Mouse (Mus musculus) midbrain, postnatal 0 days (tissue): ENCODE measurements around the gene Amfr. TPM values are rescaled to one million over a fixed set of nuclear protein-coding genes. Genes with fewer than 3 reads are reported as not detected.

Source experiments
- ATAC-seq: fragments of 200-750 bp; cut with Nextera tagmentation; 2 replicates; pipeline ENCODE4 v1.8.0; 2017; ENCODE audit warnings: moderate number of reproducible peaks, mild to moderate bottlenecking, moderate TSS enrichment, moderate library complexity; ENCODE audit not compliant: low FRiP score
- DNase-seq: peaks from one replicate; pipeline ENCODE4 v3.0.0-alpha.2; 2015; ENCODE audit warnings: low spot score
- H3K27ac ChIP-seq: fragments of 300-500 bp; sonication (generic); 2 replicates; pipeline ENCODE4 v1.5.1; 2014; ENCODE audit warnings: low read depth, mild to moderate bottlenecking, low read length, mixed read lengths
- H3K27me3 ChIP-seq: fragments of 300-500 bp; sonication (generic); 2 replicates; pipeline ENCODE4 v1.6.1; 2014; ENCODE audit warnings: low read length, control low read depth, mixed read lengths; ENCODE audit not compliant: insufficient read depth
- H3K36me3 ChIP-seq: fragments of 300-500 bp; sonication (generic); 2 replicates; pipeline ENCODE4 v1.6.1; 2014; ENCODE audit warnings: low read length, control low read depth, mixed read lengths; ENCODE audit not compliant: insufficient read depth
- H3K4me1 ChIP-seq: fragments of 300-500 bp; sonication (generic); 2 replicates; pipeline ENCODE4 v1.6.1; 2014; ENCODE audit warnings: mild to moderate bottlenecking, control low read depth, antibody characterized with exemption, low read length, mixed read lengths; ENCODE audit not compliant: insufficient read depth
- H3K4me2 ChIP-seq: fragments of 300-500 bp; sonication (generic); 2 replicates; pipeline ENCODE4 v1.6.1; 2014; ENCODE audit warnings: low read depth, mild to moderate bottlenecking, low read length, mixed read lengths; ENCODE audit not compliant: poor library complexity, severe bottlenecking
- H3K4me3 ChIP-seq: fragments of 300-500 bp; sonication (generic); 2 replicates; pipeline ENCODE4 v1.5.1; 2014; ENCODE audit warnings: low read depth, mild to moderate bottlenecking, low read length, moderate library complexity
- H3K9ac ChIP-seq: fragments of 300-500 bp; sonication (generic); replicated peaks from 2 replicates; pipeline ENCODE4 v1.6.1; 2014; ENCODE audit warnings: mild to moderate bottlenecking, low read length, moderate library complexity, mixed read lengths; ENCODE audit not compliant: poor library complexity, severe bottlenecking
- H3K9me3 ChIP-seq: fragments of 300-500 bp; sonication (generic); 2 replicates; pipeline ENCODE4 v1.6.1; 2016; ENCODE audit warnings: low read length, control low read depth
- CTCF ChIP-seq: IDR thresholded peaks from 2 replicates; pipeline ENCODE4 v1.5.1; 2016; ENCODE audit warnings: antibody characterized with exemption, mild to moderate bottlenecking
- WGBS: fragments of 180-500 bp; shearing (Covaris S2); extraction: QIAGEN DNeasy Blood & Tissue Kit; methylation state at CpG from one replicate; pipeline ENCODE4 v1.1.7; 2014; 5-methylcytosine and 5-hydroxymethylcytosine counted together
- polyA plus RNA-seq: library from polyadenylated mRNA; unstranded; fragments of >200 nt; fragmentation: Nextera tagmentation; extraction: Ambion mirVana; gene quantifications from 2 replicates; pipeline ENCODE4 v1.2.1, GENCODE M21; 2015
- total RNA-seq: library from RNA; depleted of rRNA; stranded (reverse); fragments of >200 nt; gene quantifications from 2 replicates; pipeline ENCODE4 v1.2.3, GENCODE M21; 2014

The Amfr gene
- total and polyA plus RNA-seq, 2 experiments from 2014 or later = 84.8 to 227 TPM

GRCm38 (mm10) chr8:93952511-93952910, 60.1 kb downstream of the Amfr start:
- no peak overlapping the region for H3K9ac ChIP-seq
- no peaks in the 10 kb centered on the region for H3K27me3 ChIP-seq
- 87% methylated on average over 9 of the region's 9 CpGs for WGBS
- peak; percentile 19; the same call in 1 of the 2 replicates for ATAC-seq
- no peak overlapping the region for H3K27ac ChIP-seq
- H3K9me3 ChIP-seq = no peaks in the 10 kb centered on the region
- no peak overlapping the region for H3K4me2 ChIP-seq
- TF ChIP-seq CTCF = peak; percentile 8; the same call in 1 of the 2 replicates
- H3K36me3 ChIP-seq = peaks cover 89% of the 10 kb centered on the region
- no peak overlapping the region for H3K4me3 ChIP-seq
- H3K4me1 ChIP-seq = no peaks in the 10 kb centered on the region
- DNase-seq = no peak

GRCm38 (mm10) chr8:93950133-93950532, 62.5 kb downstream of the Amfr start:
- Histone ChIP-seq H3K36me3 (peaks cover 82% of the 10 kb centered on the region), H3K4me1 (no peaks in the 10 kb centered on the region), H3K27me3 (no peaks in the 10 kb centered on the region), H3K27ac (no peak overlapping the region), H3K9me3 (no peaks in the 10 kb centered on the region), H3K9ac (no peak overlapping the region), H3K4me2 (no peak overlapping the region), H3K4me3 (no peak overlapping the region)
- TF ChIP-seq CTCF = no peak
- ATAC-seq (no peak), DNase-seq (no peak)
- WGBS = 84% methylated on average over 14 of the region's 14 CpGs

GRCm38 (mm10) chr8:93946397-93946796, 66.2 kb downstream of the Amfr start:
- H3K9ac ChIP-seq = no peak overlapping the region
- no peaks in the 10 kb centered on the region for H3K4me1 ChIP-seq
- no peak for TF ChIP-seq CTCF
- no peak overlapping the region for H3K4me3 ChIP-seq
- H3K4me2 ChIP-seq = no peak overlapping the region
- no peaks in the 10 kb centered on the region for H3K27me3 ChIP-seq
- ATAC-seq (no peak), DNase-seq (no peak)
- WGBS = 100% methylated on average over 1 of the region's 1 CpGs
- peaks cover 58% of the 10 kb centered on the region for H3K36me3 ChIP-seq
- H3K9me3 ChIP-seq = no peaks in the 10 kb centered on the region
- no peak overlapping the region for H3K27ac ChIP-seq

GRCm38 (mm10) chr8:93945781-93946180, 66.9 kb downstream of the Amfr start:
- Histone ChIP-seq H3K4me3 (no peak overlapping the region), H3K27me3 (no peaks in the 10 kb centered on the region), H3K4me2 (no peak overlapping the region), H3K9ac (no peak overlapping the region), H3K9me3 (no peaks in the 10 kb centered on the region), H3K4me1 (no peaks in the 10 kb centered on the region), H3K27ac (no peak overlapping the region), H3K36me3 (peaks cover 52% of the 10 kb centered on the region)
- ATAC-seq = no peak
- 88% methylated on average over 4 of the region's 4 CpGs for WGBS
- TF ChIP-seq CTCF = no peak
- DNase-seq = no peak

GRCm38 (mm10) chr8:93941636-93942054, 71.0 kb downstream of the Amfr start:
- no peak overlapping the region for H3K4me2 ChIP-seq
- H3K9me3 ChIP-seq = no peaks in the 10 kb centered on the region
- peak; percentile 44 for TF ChIP-seq CTCF
- H3K4me3 ChIP-seq = no peak overlapping the region
- H3K4me1 ChIP-seq = no peaks in the 10 kb centered on the region
- no peaks in the 10 kb centered on the region for H3K27me3 ChIP-seq
- DNase-seq (no peak), ATAC-seq (no peak)
- WGBS = 73% methylated on average over 4 of the region's 4 CpGs
- H3K9ac ChIP-seq = no peak overlapping the region
- peaks cover 18% of the 10 kb centered on the region for H3K36me3 ChIP-seq
- H3K27ac ChIP-seq = no peak overlapping the region

GRCm38 (mm10) chr8:93940542-93941423, 71.9 kb downstream of the Amfr start:
- H3K27me3 ChIP-seq = no peaks in the 10 kb centered on the region
- no peaks in the 10 kb centered on the region for H3K4me1 ChIP-seq
- H3K9me3 ChIP-seq = no peaks in the 10 kb centered on the region
- no peak for TF ChIP-seq CTCF
- ATAC-seq (no peak), DNase-seq (no peak)
- H3K36me3 ChIP-seq = peaks cover 13% of the 10 kb centered on the region
- H3K4me3 ChIP-seq = no peak overlapping the region
- 73% methylated on average over 11 of the region's 11 CpGs for WGBS
- no peak overlapping the region for H3K27ac ChIP-seq
- no peak overlapping the region for H3K9ac ChIP-seq
- H3K4me2 ChIP-seq = no peak overlapping the region
